Mouse (Mus musculus) testis, postnatal 10 days (tissue): ENCODE measurements around the gene Csf3.
"Not testable (repeated sequence)": the region's sequence is repeated elsewhere in the genome, so short reads cannot be mapped to it uniquely, and the experiment has no call there.

Source experiments
- DNase-seq: peaks from one replicate; pipeline ENCODE4 v3.0.0; 2021; ENCODE audit warnings: low spot score

The Csf3 gene

GRCm38 (mm10) chr11:98729119-98729588, 28.1 kb downstream of the Csf3 start, which contains the start of gene Med24:
Gene Med24 (minus strand): TSS chr11:98729435.
- DNase-seq, result peak; percentile 80

- DNase-seq, result no peak
These were observed 29.7 kb downstream of the Csf3 start for GRCm38 (mm10) chr11:98730727-98731126.

DNA sequence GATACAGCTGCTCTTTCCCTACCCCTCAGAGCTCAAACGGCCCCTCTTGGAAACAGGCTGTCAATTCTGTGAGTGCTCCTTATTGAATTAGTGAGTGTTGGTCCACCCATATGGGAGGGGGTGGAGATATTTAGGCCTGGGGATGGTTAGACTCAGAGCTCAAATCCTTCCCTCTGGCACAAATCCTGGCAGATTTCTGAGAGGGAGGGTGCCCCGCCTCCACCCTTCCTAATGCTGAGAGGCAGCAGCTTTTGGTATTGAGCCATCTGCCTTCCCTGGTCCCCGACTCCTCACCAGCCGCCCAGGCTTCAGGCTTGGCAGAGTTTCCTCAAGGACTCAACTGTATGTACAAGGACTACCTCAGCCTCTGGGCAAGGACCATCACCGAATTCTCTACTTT, 30.1 kb downstream of the Csf3 start:
- peak; percentile 58 for DNase-seq

DNA sequence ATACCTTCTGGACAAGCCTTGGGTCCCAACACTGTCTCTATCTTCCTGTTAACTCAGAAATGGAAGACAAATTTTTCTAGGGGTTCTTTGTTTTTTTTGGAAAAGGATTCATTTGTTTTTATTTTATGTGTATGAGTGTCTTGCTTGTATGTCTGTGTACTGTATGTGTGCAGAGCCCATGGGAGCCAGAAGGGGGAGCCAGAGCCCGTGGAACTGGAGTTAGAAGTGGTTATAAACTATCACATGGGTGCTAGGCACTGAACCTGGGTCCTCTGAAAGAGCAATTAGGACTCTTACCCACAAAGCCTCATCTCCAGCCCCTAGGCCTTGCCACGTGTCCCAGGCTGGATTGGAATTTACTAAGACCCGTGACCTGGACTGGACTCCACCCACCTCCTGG, 33.0 kb downstream of the Csf3 start:
- no peak for DNase-seq

DNA sequence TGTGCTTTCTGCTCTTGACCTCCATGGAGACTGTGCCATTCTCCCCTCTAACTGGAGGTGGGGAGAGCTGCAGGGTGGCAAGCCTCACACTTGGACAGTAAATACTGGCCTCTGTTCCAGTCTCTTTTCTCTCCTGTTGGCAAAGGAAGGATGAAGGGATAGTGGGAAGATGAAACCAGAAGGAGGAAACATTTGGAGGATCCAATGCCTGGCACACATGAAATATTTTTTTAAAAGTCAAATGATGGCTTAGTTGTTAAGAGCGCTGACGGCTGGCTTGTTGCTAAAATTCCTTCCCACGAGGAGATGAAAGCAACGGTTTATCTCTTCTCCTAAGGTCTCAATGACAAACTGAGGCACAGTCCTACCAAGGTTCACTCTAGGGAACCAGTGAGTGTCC, 34.0 kb downstream of the Csf3 start:
- DNase-seq, result no peak

GRCm38 (mm10) chr11:98736176-98736575, 35.1 kb downstream of the Csf3 start:
- DNase-seq, result no peak

GRCm38 (mm10) chr11:98737220-98737619, 36.2 kb downstream of the Csf3 start:
- DNase-seq, result not testable (repeated sequence)

- DNase-seq, result peak; percentile 62
These were observed 37.4 kb downstream of the Csf3 start for GRCm38 (mm10) chr11:98738428-98738911.

DNA sequence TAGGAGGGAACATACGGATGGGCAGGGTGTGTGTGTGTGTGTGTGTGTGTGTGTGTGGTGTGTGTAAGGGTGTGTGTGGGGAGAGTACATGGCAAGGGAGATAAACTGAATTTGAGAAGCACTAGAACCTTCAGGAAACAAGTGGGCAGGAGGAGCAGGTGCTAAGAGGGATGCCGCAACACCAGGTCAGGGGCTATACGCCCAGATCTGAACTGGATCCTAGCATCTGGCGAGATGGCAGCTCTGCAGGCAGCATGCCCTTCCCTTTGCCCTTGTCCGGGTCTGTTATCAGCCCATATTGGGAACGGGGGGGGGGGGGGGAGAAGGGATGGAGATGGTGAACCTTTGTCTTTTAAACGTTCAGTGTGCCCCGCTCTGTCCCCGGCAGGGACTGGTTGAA, 37.9 kb downstream of the Csf3 start:
- no peak for DNase-seq

DNA sequence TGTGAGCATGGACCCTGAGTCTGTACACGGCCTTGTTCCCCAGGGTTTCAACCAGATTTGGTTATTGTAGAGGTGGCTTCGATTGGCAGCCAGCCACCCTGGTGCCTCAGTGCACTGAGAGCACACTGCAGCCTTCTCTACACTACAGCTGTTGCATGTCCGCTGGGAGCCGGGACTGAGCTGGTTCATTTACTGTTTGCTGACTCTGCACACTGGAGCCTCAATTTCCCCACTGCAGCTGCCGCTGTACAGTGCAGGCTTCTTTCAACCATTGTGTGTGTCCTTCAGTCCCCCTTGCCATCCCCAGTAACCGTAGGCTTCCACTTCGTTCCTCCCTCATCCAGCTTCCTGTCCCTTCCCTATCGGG, 38.9 kb downstream of the Csf3 start:
- no peak for DNase-seq

DNA sequence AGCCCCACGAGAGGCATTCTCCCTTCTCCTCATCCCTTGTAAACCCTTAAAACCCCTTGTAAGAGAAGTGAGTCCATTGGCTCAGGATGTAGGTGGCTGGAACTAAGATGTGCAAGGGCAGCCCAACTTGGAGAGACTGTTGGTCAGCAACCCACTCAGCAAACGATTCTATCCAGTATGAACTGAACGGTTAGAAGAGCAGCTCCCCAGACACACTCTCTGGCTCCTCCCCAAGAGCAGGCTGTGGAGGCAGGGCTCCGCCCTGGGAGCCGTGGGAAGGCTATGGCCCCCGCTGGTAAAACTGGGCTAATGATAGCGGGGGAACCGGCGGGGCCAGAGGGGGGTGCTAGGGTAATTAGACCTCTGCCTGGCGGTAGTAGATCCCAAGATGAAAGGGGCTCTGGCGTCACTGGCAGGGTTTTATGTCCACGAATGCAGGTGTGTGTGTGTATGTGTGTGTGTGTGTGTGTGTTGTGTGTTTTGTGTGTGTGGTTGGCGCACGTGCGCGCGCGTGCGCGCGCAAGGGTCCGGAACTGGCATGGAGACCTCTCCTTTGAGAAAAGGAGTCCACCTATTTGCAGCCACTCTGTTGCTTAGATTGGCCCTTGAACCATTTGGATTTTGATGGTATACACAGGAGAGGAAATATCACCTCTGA, 39.5 kb downstream of the Csf3 start, which contains the start of gene Thra:
TSS of gene Thra (plus strand) at position 246 of the 658 bp plus-strand sequence.
- DNase-seq, result peak; percentile 80

GRCm38 (mm10) chr11:98741051-98741620, 40.1 kb downstream of the Csf3 start:
- DNase-seq, result no peak

DNA sequence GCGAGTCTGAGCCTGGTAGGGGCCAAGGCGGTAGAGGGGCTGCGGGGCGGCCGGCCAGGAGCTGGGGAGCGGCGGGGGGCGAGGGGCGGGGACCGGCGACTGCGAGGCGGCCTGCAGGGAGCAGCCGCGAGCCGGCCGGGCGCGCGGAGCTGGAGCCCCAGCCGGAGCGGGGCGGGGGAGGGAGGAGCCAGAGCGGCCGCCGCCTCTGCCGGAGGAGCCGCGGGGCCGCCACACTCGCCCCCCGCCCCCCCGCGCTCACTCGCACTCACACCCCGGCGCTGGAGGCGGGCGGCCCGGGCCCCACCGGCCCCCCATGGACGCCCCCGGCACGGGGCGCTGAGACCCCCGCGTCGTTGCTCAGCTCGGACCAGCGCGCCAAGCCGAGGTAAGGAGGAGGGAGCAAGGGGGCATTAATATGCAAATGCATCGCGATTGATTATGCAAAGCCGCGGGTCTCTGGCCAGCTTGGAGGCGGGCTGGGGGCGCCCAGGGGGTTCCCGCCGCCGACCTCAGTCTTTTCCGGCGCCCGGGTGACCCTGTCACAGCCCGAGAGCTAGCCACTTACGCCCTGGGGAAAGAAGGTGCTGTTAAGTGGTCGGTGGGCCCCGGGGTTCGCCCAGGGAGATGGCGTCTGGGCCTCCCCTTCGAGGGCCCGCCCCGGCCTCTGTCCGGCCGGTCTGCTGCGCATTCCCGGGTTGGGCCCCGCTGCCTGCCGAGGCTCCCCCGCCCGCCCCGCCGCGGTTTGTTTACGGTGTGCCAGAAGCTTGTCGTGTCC, 40.7 kb downstream of the Csf3 start:
- peak; percentile 92 for DNase-seq

DNA sequence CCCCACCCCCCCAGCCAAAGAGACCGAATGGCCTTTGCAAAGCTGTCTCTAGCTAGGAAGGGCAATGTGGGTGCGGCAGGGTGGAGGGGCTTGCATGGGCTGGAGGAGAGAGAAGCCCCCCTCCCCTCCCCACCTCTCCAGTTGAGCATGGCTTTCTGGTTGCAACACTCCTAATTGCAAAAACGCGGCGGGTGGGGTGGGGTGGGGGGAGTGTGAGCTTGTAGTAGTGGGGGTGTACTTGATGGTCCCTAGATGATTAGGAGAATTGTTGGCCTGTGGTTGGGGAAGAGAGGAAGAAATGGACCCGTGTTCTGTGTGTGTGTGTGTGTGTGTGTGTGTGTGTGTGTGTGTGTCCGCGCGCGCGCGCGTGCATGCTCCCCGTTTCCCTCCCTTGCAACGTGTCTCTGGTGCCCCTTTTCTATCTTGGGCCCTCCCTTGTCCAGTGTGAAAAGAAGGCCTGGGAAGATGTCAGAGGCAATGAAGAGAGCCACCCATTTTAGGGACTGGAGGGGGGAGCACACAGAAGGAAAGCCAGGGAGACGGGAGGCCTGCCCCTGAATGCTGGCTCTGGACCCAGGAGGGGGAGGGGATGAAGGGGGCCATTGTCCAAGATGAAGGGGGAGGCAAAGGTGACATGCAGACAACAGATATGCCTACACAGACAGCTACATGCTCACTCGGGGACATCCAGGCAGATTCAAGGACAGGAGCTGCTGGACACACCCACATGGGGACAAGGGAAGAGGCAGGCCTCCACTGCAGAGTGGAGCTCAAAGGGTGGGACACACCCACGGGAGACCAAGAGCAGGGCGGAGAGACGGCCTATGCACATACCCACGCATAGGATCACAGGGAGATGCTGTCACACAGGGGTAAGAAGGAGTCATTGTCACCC, 41.6 kb downstream of the Csf3 start:
- DNase-seq, result peak; percentile 89

DNA sequence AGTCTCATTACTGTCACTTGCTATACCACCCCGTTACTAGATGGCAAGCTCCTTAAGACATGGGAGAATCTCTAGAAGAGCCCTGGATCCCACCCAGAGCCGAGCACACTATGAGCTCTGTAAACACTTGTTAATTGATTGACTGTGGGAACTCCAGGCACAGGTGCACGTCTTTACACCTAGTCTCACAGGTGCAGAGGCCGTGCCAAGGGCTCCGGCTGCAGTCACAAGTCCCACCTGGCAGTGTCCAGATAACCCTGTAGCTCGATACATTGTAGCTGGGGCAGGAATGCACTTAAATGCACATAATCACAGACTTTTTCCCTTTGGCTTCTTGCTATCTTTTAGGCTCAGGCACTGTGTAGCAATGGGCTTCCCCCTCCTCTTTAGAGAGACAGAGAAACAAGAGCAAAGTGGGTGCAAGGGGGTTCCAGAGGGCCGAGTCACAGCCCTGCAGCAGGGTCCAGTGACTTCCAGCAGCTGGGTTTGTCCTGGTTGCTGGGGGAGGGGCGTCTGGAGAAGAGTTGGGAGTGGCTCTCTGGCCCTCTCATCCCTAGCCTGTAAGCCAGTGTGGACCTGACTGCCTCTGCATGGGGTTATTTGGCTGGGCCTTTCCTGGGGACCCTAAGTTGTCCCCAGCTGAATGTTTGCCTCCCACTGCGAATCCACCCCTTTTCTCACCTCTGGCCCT, 42.7 kb downstream of the Csf3 start:
- DNase-seq, result peak; percentile 84

- DNase-seq, result no peak
These were observed 43.5 kb downstream of the Csf3 start for GRCm38 (mm10) chr11:98744456-98745019.

- DNase-seq, result no peak
These were observed 45.1 kb downstream of the Csf3 start for GRCm38 (mm10) chr11:98745932-98746853.

- peak; percentile 83 for DNase-seq
These were observed 46.0 kb downstream of the Csf3 start for GRCm38 (mm10) chr11:98746855-98747693.
